Mouse (Mus musculus) liver, adult (tissue): ENCODE measurements around the gene Klf13.

Experiments used
- GATA4 ChIP-seq: IDR thresholded peaks from 2 replicates; pipeline ENCODE4 v1.6.1; 2014; ENCODE audit warnings: mild to moderate bottlenecking, low read length; ENCODE audit not compliant: insufficient replicate concordance

Klf13 gene

DNA sequence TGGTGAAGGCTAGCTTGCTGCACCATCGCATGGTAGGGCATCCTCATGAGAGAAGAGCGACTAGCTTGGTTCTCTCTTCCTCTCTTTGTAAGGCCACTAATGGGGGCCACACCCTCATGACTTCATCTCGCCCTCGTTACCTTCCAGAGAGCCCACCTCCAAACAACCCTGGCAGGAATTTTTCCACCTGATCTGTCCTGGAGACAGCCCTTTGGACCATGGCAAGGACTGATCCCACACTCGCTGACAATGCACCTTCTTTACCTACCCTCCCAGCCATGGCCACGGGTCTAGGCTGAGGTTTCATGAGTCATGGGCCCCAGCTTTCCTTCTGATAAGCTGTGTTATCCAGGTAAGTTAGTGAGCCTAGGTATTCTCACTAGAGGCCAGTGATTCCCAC, 77.6 kb downstream of the Klf13 start:
- TF ChIP-seq GATA4 = no peak

DNA sequence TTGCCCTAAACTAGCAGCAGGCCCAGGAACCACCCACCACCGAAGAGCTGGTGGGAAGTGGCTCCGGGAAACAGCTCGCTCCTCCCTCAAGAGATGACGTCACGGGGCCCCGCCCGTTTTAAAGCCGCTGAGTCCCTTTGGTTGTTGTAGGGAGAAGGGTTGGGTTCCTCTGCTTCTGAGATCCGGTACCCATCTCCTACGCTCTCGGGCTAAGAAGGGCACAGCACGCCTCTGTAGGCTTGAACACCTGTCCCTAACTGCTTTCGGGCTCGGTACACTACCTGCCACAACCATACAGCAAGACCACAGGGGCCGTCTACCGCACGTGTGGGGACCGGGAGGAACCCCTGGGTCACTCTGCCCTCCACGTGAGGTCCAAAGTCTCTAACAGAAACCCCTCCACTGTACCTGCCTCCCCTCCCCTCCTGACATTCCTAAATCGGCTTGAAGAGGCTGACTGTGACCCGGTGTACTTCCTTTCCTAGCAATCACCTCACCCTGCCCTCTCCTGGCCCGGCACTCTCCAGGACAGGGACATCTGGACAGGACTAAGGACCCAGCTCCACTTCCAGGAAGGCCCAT, 80.1 kb downstream of the Klf13 start:
- TF ChIP-seq GATA4 = no peak

DNA sequence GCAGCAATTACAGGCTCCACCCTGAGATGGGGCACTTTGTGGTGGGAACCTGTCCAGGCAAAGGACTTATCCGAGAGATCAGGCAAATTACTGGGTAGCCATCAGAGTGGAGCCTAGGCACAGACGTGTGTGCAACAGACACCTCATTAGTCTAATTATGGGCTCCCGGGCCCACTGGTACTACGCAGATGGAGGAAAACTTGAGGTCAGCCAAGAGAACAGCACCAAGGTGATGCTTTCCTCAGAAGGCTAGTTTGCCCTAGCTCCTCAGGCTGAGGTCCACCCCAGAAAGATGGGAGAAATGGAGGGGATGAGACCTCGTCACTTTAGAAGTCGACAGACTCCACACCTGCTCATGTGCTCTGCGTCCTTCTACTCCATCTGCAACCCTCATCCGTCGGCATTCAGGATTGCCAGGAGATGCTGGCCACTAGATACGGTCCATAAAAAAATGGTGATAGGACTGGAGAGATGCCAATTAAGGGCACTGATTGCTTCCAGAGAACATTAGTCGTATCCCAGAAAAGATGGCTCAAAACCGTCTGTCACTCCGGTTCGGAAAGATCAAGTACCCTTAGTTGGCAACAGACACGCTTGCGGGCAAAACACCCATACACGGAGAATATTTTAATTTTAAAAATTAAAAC, 80.8 kb downstream of the Klf13 start:
- no peak for TF ChIP-seq GATA4

DNA sequence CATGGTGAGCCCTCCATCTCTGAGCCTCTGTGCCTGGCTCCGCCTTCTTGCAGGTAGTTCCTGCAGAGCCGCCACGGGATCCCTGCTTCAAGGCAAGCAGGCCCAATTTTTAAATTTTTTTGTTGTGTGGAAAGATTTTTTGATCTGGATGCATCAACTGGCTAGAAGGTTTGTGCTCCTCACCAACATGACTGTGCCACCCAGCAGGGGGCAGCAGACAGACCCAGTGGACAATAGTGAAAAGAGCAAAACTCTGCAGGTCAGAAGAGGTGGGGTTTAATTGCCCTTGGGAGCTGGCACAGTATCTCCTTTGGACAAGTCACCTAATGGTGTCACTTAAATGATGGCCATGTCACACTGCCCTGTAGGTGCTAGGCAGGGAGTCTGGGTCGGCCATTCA, 83.4 kb downstream of the Klf13 start:
- no peak for TF ChIP-seq GATA4

DNA sequence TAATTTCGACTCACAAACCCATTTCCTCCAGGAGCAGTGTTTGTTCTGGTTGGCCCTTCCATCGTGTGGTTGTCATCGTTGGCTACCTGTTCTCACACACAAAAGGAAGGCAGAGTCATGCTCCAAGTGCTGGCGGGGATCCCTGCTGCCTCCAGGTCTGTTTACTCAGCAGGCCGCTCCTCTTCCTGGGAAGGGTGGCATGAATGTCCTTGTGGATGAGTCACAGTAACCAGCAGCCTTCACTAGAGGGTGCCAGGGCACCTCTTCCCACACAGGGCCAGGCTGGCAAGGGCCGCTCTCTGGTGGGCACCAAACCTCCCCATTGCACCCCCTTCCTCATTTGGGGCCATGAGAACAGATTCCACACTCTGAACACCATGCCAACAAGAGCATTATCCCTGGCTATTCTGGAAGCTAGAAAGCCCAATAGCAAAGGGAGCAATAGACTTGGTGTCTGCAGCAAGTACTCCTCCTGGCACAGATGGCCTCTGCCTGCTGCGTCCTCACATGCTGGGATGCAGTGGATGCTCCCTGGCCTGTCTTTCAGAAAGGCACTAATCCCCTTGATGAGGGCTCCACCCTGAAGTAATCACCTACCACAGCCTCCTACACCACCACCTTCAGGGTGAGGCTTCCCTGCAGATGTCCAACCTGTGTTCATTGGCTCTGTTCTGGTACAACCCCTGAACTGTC, 86.7 kb downstream of the Klf13 start:
- no peak for TF ChIP-seq GATA4
